Mouse (Mus musculus) neural tube, embryonic 11.5 days (tissue): ENCODE measurements around the gene Cnfn. TPM values are rescaled to one million over a fixed set of nuclear protein-coding genes. Genes with fewer than 3 reads are reported as not detected.

Experiments used
- ATAC-seq: fragments of 200-750 bp; cut with Nextera tagmentation; 2 replicates; pipeline ENCODE4 v1.8.0; 2017; ENCODE audit warnings: moderate number of reproducible peaks, mild to moderate bottlenecking, moderate TSS enrichment, moderate library complexity; ENCODE audit not compliant: insufficient read depth, low FRiP score, low TSS enrichment
- DNase-seq: peaks from one replicate; pipeline ENCODE4 v3.0.0-alpha.2; 2015; ENCODE audit warnings: low spot score
- H3K27ac ChIP-seq: fragments of 300-500 bp; sonication (generic); 2 replicates; pipeline ENCODE4 v1.5.1; 2014; ENCODE audit warnings: low read depth, mild to moderate bottlenecking, low read length
- H3K27me3 ChIP-seq: fragments of 300-500 bp; sonication (generic); 2 replicates; pipeline ENCODE4 v1.6.1; 2014; ENCODE audit warnings: mild to moderate bottlenecking, low read length, mixed read lengths; ENCODE audit not compliant: control insufficient read depth, insufficient read depth
- H3K36me3 ChIP-seq: fragments of 300-500 bp; sonication (generic); 2 replicates; pipeline ENCODE4 v1.6.1; 2014; ENCODE audit warnings: mild to moderate bottlenecking, low read length, moderate library complexity, mixed read lengths; ENCODE audit not compliant: control insufficient read depth, insufficient read depth
- H3K4me1 ChIP-seq: fragments of 300-500 bp; sonication (generic); 2 replicates; pipeline ENCODE4 v1.6.1; 2014; ENCODE audit warnings: low read length, mixed read lengths; ENCODE audit not compliant: control insufficient read depth, insufficient read depth
- H3K4me2 ChIP-seq: fragments of 300-500 bp; sonication (generic); 2 replicates; pipeline ENCODE4 v1.6.1; 2014; ENCODE audit warnings: low read depth, mild to moderate bottlenecking, moderate library complexity
- H3K4me3 ChIP-seq: fragments of 300-500 bp; sonication (generic); 2 replicates; pipeline ENCODE4 v1.5.1; 2014; ENCODE audit warnings: low read depth, low read length
- H3K9ac ChIP-seq: fragments of 300-500 bp; sonication (generic); 2 replicates; pipeline ENCODE4 v1.6.1; 2014; ENCODE audit warnings: mild to moderate bottlenecking, low read length
- H3K9me3 ChIP-seq: fragments of 300-500 bp; sonication (generic); 2 replicates; pipeline ENCODE4 v1.6.1; 2016; ENCODE audit warnings: low read length; ENCODE audit not compliant: control insufficient read depth
- WGBS: fragments of 180-500 bp; shearing (Covaris S2); extraction: QIAGEN DNeasy Blood & Tissue Kit; methylation state at CpG from one replicate; pipeline ENCODE4 v1.1.7; 2014; 5-methylcytosine and 5-hydroxymethylcytosine counted together
- polyA plus RNA-seq: library from polyadenylated mRNA; unstranded; fragments of >200 nt; fragmentation: Nextera tagmentation; extraction: Ambion mirVana; gene quantifications from 2 replicates; pipeline ENCODE4 v1.2.1, GENCODE M21; 2014

Gene Cnfn
- polyA plus RNA-seq, 1 experiment from 2014 or later: not detected

DNA sequence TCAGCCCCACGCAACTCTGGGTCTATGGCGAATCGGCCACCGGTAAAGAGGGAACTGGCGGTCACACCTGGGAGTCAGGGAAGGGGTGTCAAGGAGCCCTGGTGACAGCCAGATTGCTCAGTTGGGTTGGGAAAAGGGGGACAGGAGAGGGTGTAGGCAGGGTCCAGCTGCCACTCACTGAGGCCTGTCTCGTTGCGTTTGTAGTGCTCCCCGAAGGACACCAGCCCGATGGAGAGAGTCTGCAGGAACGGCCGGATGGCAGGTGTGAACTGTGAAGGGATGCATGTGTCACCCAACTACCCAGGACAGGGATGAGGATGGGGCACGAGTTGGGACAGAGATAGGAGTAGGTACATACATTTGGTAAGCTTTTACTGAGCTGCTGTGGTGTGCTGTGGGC lies 15.7 kb upstream of the Cnfn start:
- H3K36me3 ChIP-seq: peaks cover 2% of the 10 kb centered on the region; the same call in 1 of the 2 replicates
- no peak overlapping the region for H3K4me2 ChIP-seq
- no peak for ATAC-seq
- no peaks in the 10 kb centered on the region for H3K9me3 ChIP-seq
- no peak overlapping the region for H3K27ac ChIP-seq
- H3K9ac ChIP-seq: no peak overlapping the region
- no peaks in the 10 kb centered on the region for H3K4me1 ChIP-seq
- 93% methylated on average over 12 of the region's 12 CpGs for WGBS
- H3K4me3 ChIP-seq: no peak overlapping the region
- no peaks in the 10 kb centered on the region for H3K27me3 ChIP-seq
- DNase-seq: no peak

DNA sequence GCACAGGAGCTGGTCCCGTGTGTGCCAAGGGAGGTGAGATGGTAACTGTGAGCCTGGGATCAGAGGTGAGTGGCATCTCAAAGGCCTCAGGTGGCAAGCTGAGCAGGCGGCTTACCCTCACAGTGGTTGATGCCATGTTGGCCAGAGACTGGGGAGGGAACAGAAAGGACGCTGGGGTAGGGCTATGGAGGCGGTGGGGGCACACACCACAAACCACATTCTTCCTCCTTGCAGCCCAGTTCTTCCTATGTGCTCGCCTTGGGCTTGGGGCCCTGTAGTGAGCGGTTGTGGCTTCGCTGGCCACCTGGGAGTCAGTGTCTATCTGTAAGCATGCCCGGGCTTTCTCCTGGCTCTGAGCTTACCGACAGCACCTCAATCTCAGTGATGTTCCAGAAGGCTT lies 15.3 kb upstream of the Cnfn start:
- Histone ChIP-seq H3K9me3 (no peaks in the 10 kb centered on the region), H3K4me2 (no peak overlapping the region), H3K27me3 (no peaks in the 10 kb centered on the region), H3K36me3 (peaks cover 2% of the 10 kb centered on the region; the same call in 1 of the 2 replicates), H3K4me3 (no peak overlapping the region), H3K9ac (no peak overlapping the region), H3K27ac (no peak overlapping the region), H3K4me1 (0 out of 2 replicates have a peak, but pooled peaks cover 1% of the 10 kb centered on the region)
- WGBS: 87% methylated on average over 9 of the region's 9 CpGs
- no peak for ATAC-seq
- DNase-seq: no peak

DNA sequence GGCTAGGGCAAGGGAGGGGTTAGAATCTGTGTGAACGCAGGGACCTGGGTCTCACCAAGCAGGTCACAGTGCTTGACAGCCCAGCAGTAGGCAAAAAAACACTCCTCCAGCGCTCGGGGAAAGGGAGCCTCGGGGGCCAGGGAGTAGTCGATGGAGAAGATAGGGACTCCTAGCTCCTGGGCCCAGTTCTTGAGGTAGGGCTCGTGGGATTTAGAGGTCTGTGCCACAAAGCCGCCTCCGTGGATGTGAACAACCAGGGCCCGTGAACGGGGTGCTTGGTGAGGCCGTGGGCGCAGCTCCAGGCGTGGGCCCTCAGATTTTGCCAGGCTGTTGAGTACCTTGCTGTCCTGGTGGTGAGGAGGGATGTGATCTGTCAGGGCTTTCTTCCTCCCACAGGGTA lies 14.8 kb upstream of the Cnfn start:
- no peak overlapping the region for H3K9ac ChIP-seq
- 91% methylated on average over 13 of the region's 13 CpGs for WGBS
- no peaks in the 10 kb centered on the region for H3K9me3 ChIP-seq
- H3K4me1 ChIP-seq: 0 out of 2 replicates have a peak, but pooled peaks cover 4% of the 10 kb centered on the region
- DNase-seq (no peak), ATAC-seq (no peak)
- no peak overlapping the region for H3K27ac ChIP-seq
- no peak overlapping the region for H3K4me3 ChIP-seq
- H3K27me3 ChIP-seq: no peaks in the 10 kb centered on the region
- H3K4me2 ChIP-seq: no peak overlapping the region
- H3K36me3 ChIP-seq: peaks cover 2% of the 10 kb centered on the region; the same call in 1 of the 2 replicates

DNA sequence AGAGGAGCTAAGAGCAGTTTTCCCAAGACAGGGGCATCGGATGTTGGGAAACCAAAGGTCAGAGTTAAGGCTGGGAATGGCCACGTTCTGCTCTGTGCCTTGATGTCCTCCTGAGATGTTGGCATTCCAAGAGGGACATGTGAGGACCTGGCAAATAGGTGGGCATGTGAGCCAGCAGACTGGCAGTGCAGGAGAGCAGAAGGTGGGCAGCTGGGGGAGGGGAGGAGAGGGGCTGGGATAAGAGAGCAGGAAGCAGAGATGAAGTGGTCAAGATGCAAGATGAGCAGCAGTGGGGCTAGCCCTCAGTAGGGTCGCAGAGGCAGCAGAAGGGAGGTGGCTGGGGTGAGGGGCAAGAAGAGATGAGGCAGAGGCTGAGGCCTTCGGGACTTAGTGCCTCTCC lies 14.4 kb upstream of the Cnfn start:
- 83% methylated on average over 4 of the region's 4 CpGs for WGBS
- no peaks in the 10 kb centered on the region for H3K9me3 ChIP-seq
- ATAC-seq (no peak), DNase-seq (no peak)
- no peak overlapping the region for H3K4me2 ChIP-seq
- H3K4me3 ChIP-seq: no peak overlapping the region
- 0 out of 2 replicates have a peak, but pooled peaks cover 4% of the 10 kb centered on the region for H3K4me1 ChIP-seq
- peaks cover 2% of the 10 kb centered on the region; the same call in 1 of the 2 replicates for H3K36me3 ChIP-seq
- H3K9ac ChIP-seq: no peak overlapping the region
- H3K27ac ChIP-seq: no peak overlapping the region
- H3K27me3 ChIP-seq: no peaks in the 10 kb centered on the region

DNA sequence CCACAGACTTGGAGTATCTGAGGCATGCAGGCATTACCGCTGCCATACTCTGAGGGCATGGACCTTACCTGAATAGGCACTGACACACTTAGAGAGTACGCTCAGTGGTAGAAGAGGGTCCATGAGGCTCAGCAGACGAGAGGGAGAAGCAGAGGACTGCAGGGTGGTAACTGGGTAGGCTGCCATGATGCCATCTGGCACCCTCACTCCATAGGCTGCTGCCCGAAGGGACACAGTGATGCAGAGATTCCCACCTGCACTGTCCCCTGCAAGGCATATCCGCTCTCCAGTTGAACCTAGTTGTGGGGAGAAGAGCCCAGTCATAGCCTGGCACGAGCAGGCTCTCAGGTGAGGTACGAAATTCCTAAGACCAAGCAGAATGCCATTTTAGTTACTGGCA lies 13.9 kb upstream of the Cnfn start:
- no peak for DNase-seq
- Histone ChIP-seq H3K4me2 (no peak overlapping the region), H3K27me3 (no peaks in the 10 kb centered on the region), H3K9ac (no peak overlapping the region), H3K9me3 (no peaks in the 10 kb centered on the region), H3K4me1 (0 out of 2 replicates have a peak, but pooled peaks cover 4% of the 10 kb centered on the region), H3K36me3 (peaks cover 2% of the 10 kb centered on the region; the same call in 1 of the 2 replicates), H3K27ac (no peak overlapping the region), H3K4me3 (no peak overlapping the region)
- no peak for ATAC-seq
- 90% methylated on average over 7 of the region's 7 CpGs for WGBS

DNA sequence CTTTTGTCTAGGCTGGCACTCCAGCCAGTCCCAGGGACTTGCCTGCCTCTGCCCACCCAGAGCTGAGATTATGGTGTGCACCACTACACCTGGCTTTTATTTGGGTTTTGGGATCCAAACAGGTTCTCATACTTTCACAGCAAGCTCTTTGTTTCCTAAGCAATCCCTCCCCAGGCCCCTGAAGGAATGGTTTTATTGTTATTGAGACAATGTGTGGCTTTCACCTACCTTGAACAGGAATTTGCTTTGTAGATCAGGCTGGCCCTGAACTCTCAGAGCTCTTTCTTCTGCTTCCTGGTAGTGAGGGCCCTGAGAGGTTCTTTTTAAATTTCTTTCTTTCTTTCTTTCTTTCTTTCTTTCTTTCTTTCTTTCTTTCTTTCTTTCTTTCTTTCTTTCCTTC lies 13.0 kb upstream of the Cnfn start:
- 0 out of 2 replicates have a peak, but pooled peaks cover 4% of the 10 kb centered on the region for H3K4me1 ChIP-seq
- H3K27ac ChIP-seq: no peak overlapping the region
- no peak overlapping the region for H3K4me2 ChIP-seq
- H3K9ac ChIP-seq: no peak overlapping the region
- no peaks in the 10 kb centered on the region for H3K9me3 ChIP-seq
- no peaks in the 10 kb centered on the region for H3K27me3 ChIP-seq
- no peaks in the 10 kb centered on the region for H3K36me3 ChIP-seq
- DNase-seq (no peak), ATAC-seq (no peak)
- H3K4me3 ChIP-seq: no peak overlapping the region

DNA sequence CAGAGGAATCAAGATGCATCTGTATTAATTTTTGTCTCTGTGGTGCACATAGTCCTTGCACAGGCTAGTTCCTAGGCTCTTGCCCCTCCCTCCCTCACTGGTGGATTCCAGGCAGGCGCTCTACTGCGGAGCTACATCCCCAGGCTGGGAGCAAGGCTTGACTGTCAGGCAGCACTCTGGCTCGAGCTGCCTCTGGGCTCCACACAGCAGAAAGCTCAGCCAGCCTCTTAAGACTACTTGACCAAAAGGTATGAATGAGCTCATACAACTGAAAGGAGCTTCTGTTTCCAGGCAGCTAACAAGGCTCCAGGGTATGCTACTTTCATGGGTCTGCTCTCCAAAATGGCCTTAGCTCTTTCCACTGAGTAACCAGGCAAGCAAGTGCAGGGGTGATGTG lies 11.8 kb upstream of the Cnfn start:
- ATAC-seq (no peak), DNase-seq (no peak)
- Histone ChIP-seq H3K9ac (no peak overlapping the region), H3K27me3 (no peaks in the 10 kb centered on the region), H3K27ac (no peak overlapping the region), H3K4me1 (0 out of 2 replicates have a peak, but pooled peaks cover 4% of the 10 kb centered on the region), H3K4me2 (no peak overlapping the region), H3K36me3 (no peaks in the 10 kb centered on the region), H3K4me3 (no peak overlapping the region), H3K9me3 (no peaks in the 10 kb centered on the region)
- 51% methylated on average over 3 of the region's 3 CpGs for WGBS

DNA sequence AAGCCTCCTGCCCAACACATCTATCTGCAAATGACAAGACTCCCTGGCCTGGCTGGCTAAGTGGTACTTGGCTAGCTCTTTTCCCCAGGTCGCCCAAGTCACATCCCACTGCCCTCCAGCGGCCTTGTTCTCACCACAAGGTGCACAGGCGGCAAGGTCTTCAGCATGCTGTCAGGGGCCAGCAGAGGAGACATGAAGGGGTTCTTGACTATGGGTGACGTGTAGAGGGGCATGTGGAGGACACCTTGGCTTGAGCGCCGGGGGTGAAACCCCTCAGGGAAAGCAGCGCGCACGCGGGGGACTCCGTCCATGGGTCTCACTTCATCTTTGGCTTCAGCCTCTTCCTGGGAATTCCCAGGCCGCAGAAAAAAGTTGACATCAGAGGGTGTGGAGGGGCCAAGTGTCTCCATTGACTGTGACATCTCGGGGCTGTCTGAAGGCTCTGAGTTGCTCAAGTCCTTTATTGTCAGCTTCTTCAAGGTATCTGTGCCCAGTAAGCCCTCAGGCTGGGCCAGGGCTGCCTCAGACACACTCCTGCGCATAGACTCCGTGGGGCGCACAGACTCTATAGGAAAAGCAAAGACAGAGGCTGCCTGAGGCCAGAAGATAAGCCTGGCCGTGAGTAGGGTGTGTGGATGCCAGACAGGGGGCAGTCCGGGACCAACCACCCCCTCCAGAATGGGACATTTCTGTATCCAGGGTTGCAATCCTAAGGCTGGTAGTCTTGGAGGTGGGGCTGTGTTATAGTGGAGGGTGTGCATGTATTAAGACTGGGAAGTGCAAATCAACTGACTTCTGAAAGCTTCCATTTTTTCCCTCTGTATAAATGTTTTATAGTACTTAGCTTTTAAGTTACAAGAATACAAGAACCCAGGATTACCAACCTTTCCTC lies 11.1 kb upstream of the Cnfn start:
- H3K4me1 ChIP-seq: 0 out of 2 replicates have a peak, but pooled peaks cover 4% of the 10 kb centered on the region
- H3K4me3 ChIP-seq: peak overlapping the region; percentile 25
- H3K4me2 ChIP-seq: peak overlapping the region; percentile 68; the same call in 1 of the 2 replicates
- no peaks in the 10 kb centered on the region for H3K36me3 ChIP-seq
- no peaks in the 10 kb centered on the region for H3K27me3 ChIP-seq
- ATAC-seq: no peak
- H3K27ac ChIP-seq: no peak overlapping the region
- H3K9me3 ChIP-seq: no peaks in the 10 kb centered on the region
- DNase-seq: no peak
- H3K9ac ChIP-seq: no peak overlapping the region
- 63% methylated on average over 18 of the region's 18 CpGs for WGBS
